Mouse (Mus musculus): ENCODE results near the gene Mlip.

- TF ChIP-seq CTCF (IDR thresholded peaks at IDR 0.05; ENCODE audit: control insufficient read depth, insufficient read depth, low read length), result no peak
- TF ChIP-seq POLR2A (IDR thresholded peaks at IDR 0.05; ENCODE audit: borderline replicate concordance, control insufficient read depth, low read depth, low read length), result no peak
These were observed 296.2 kb downstream of the Mlip start for GRCm38 (mm10) chr9:77056611-77057010.
